Mouse (Mus musculus): Measurements from ENCODE around the gene Hoxa11.

- TF ChIP-seq CEBPB (IDR thresholded peaks at IDR 0.05; ENCODE audit: insufficient read depth, poor library complexity, severe bottlenecking) (no peak), MAX (IDR thresholded peaks at IDR 0.05; ENCODE audit: low read depth) (no peak), POLR2A (IDR thresholded peaks at IDR 0.05; ENCODE audit: insufficient read length, low read depth) (peak; percentile 45), REST (IDR thresholded peaks at IDR 0.05; ENCODE audit: insufficient read depth, insufficient read length) (no peak), MYOG (IDR thresholded peaks at IDR 0.05; ENCODE audit: control insufficient read depth in 1 of 3, insufficient read depth in 1 of 3, insufficient read length in 2 of 3, low read depth in 2 of 3) (no peak)
Observed at GRCm38 (mm10) chr6:52233546-52234427, 11.8 kb downstream of the Hoxa11 start.

Data from myocyte (in vitro differentiated cells).